Mouse (Mus musculus) ES-E14 (cell line): ENCODE measurements around the gene Schip1. TPM values are rescaled to one million over a fixed set of nuclear protein-coding genes. Genes with fewer than 3 reads are reported as not detected.

Experiments
- DNase-seq: peaks from one replicate; pipeline ENCODE4 v3.0.0-alpha.2; 2013; ENCODE audit warnings: low read depth, low spot score
- H3K27ac ChIP-seq: 2 replicates; pipeline ENCODE4 v1.5.1; 2012; ENCODE audit warnings: low read depth, mild to moderate bottlenecking, low read length, moderate library complexity, mixed read lengths; ENCODE audit not compliant: poor library complexity, insufficient read depth, severe bottlenecking
- H3K36me3 ChIP-seq: 2 replicates; pipeline ENCODE4 v1.6.1; 2012; ENCODE audit warnings: mild to moderate bottlenecking, low read length, moderate library complexity, mixed read lengths; ENCODE audit not compliant: control insufficient read depth, poor library complexity, insufficient read depth, severe bottlenecking
- H3K4me1 ChIP-seq, 2 experiments: fragments of 150-350 bp in 1 of 2; sonication (generic) in 1 of 2; 2 replicates each; pipeline ENCODE4 v1.6.1; 2012; ENCODE audit warnings: low read length in 2 of 2, mild to moderate bottlenecking in 1 of 2, mixed read lengths in 1 of 2; ENCODE audit not compliant: control insufficient read depth in 2 of 2, insufficient read depth in 2 of 2, poor library complexity in 1 of 2
- H3K4me3 ChIP-seq, 2 experiments: fragments of 150-350 bp in 1 of 2; sonication (generic) in 1 of 2; 2 replicates each; pipeline ENCODE4 v1.5.1; 2012; ENCODE audit warnings: low read length in 2 of 2, low read depth in 1 of 2, mild to moderate bottlenecking in 1 of 2, mixed read lengths in 1 of 2; ENCODE audit not compliant: insufficient read depth in 1 of 2, poor library complexity in 1 of 2, severe bottlenecking in 1 of 2
- H3K9ac ChIP-seq: 2 replicates; pipeline ENCODE4 v1.6.1; 2012; ENCODE audit warnings: low read depth, mild to moderate bottlenecking, low read length, mixed read lengths; ENCODE audit not compliant: poor library complexity, insufficient read depth, severe bottlenecking
- H3K9me3 ChIP-seq: fragments of 150-350 bp; sonication (generic); 2 replicates; pipeline ENCODE4 v1.6.1; 2012; ENCODE audit warnings: low read depth, mild to moderate bottlenecking, low read length; ENCODE audit not compliant: control insufficient read depth, insufficient read depth
- CHD2 ChIP-seq: IDR thresholded peaks from 2 replicates; pipeline ENCODE4 v1.6.1; 2014; ENCODE audit warnings: mild to moderate bottlenecking, low read depth, low read length, inconsistent platforms
- HCFC1 ChIP-seq: IDR thresholded peaks from 2 replicates; pipeline ENCODE4 v1.6.1; 2012; ENCODE audit warnings: low read length, inconsistent platforms, borderline replicate concordance; ENCODE audit not compliant: insufficient read depth
- MAFK ChIP-seq: IDR thresholded peaks from 2 replicates; pipeline ENCODE4 v1.6.1; 2014; ENCODE audit warnings: mild to moderate bottlenecking, low read depth, low read length, inconsistent platforms; ENCODE audit not compliant: insufficient read depth
- ZC3H11A ChIP-seq: IDR thresholded peaks from 2 replicates; pipeline ENCODE4 v1.6.1; 2012; ENCODE audit warnings: low read depth, mild to moderate bottlenecking, inconsistent platforms, low read length, borderline replicate concordance
- ZNF384 ChIP-seq: IDR thresholded peaks from 2 replicates; pipeline ENCODE4 v1.6.1; 2012; ENCODE audit warnings: low read depth, low read length, inconsistent platforms
- in situ Hi-C, 2 experiments: fragments of 600-800 bp; cut with MboI; formaldehyde crosslinking; loops; one replicate each; pipeline ENCODE4 v1.15.1; 2025; ENCODE audit warnings: low sequenced_read_pairs in 2 of 2, inconsistent platforms in 1 of 2; ENCODE audit not compliant: unreplicated experiment in 2 of 2
- total RNA-seq: library from RNA; depleted of rRNA; stranded (reverse); fragments of 300-350 nt; gene quantifications from 2 replicates; pipeline ENCODE4 v1.2.3, GENCODE M21; 2012

Schip1 gene
- total RNA-seq, 1 experiment = 38.3 TPM

DNA sequence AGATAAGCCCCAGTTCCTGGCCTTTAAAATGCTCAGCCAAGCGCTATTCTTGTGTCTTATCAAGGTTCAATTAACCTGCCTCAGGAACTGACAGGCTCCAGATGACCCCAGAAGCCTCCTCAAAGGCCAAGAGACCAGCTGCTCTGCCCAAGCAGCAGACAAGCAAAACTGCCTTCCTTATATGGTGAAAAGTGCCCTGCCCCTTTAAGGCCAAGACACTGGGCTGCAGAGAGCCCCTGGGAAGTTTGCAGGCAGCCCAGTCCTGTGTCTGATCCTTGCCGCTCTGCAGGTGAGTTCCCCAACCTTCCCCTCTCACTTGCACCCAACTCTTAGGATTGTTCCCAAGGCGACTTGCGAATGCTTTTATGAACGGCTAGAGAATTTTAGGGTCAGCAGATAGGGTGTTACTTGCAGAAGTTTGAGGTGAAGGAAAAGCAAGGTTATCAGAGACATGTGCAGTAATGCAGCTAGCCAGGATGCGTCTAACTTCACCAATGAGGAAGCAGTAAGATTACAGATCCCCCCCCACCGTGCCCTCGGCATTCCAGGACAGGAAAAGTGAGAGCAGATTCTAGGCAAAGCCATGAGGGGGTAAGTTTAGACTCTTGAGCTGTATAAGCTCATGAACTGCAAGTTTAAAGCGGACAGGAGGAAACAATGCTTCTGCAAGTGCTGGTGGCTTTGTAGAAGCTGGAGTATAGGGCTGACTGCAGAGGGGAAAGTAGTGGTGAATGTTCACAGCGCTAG is 403.5 kb downstream of the Schip1 start:
- peaks cover 0 to 6% of the 10 kb centered on the region in 2 experiments; a peak in 2 of 4 replicates for H3K4me1 ChIP-seq
- H3K9me3 ChIP-seq = no peaks in the 10 kb centered on the region
- no peak for DNase-seq
- TF ChIP-seq ZC3H11A (no peak), ZNF384 (no peak), MAFK (no peak)
- H3K9ac ChIP-seq = peak overlapping the region; percentile 24; the same call in 1 of the 2 replicates
- H3K36me3 ChIP-seq = no peaks in the 10 kb centered on the region
- H3K4me3 ChIP-seq = peak overlapping the region; percentile 47 to 55
- in situ Hi-C loops = no loop called here
- H3K27ac ChIP-seq = no peak overlapping the region

DNA sequence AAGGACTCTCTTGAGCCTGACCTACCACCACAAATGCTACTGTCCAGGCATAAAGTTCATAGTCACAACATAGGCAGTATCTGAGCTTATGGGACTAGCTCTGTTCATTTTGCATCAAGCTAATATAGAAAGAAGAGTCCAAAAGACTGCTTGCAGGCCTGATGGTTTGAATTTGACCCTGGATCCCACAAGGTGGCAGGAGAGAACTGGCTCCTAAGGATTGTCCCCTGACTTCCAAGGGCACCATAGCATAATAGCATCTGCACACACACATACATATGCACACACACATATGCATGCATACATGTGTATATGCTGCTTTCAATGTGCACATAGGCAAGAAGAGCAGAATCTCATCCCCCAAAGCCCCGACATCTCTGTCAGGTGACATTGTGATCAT is 405.0 kb downstream of the Schip1 start:
- Histone ChIP-seq H3K4me3 (no peak overlapping the region), H3K9ac (no peak overlapping the region), H3K36me3 (no peaks in the 10 kb centered on the region), H3K27ac (no peak overlapping the region), H3K4me1 (peaks cover 0 to 6% of the 10 kb centered on the region in 2 experiments; a peak in 3 of 4 replicates), H3K9me3 (no peaks in the 10 kb centered on the region)
- TF ChIP-seq CHD2 (no peak), ZNF384 (no peak), MAFK (no peak), ZC3H11A (no peak), HCFC1 (no peak)
- in situ Hi-C loops = no loop called here
- no peak for DNase-seq

DNA sequence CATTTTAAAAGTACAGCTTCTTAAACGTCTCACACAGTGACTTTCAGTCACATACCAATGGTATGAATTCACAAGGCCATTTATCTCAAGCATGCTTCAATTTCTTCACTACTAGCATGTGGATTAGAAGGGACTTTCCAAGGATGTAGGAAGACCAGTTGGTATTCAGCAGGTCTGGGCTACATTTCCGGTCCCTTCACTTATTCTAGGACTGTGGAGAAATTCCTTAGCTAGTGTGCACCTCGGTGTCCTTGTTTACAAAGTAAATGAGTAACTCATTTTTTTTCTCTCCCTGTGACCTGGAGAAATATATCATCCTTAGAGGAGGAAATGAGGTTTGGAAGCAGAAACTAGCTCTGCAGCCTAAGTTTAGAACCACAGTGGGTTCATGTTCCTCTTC is 405.5 kb downstream of the Schip1 start:
- no peaks in the 10 kb centered on the region for H3K9me3 ChIP-seq
- in situ Hi-C loops = no loop called here
- no peak for TF ChIP-seq HCFC1
- no peak for TF ChIP-seq MAFK
- no peak for TF ChIP-seq ZNF384
- TF ChIP-seq ZC3H11A = no peak
- no peak for TF ChIP-seq CHD2
- no peaks in the 10 kb centered on the region for H3K36me3 ChIP-seq
- H3K4me3 ChIP-seq = no peak overlapping the region
- H3K27ac ChIP-seq = no peak overlapping the region
- H3K4me1 ChIP-seq = peaks cover 0 to 6% of the 10 kb centered on the region in 2 experiments; a peak in 3 of 4 replicates
- DNase-seq = no peak
- H3K9ac ChIP-seq = no peak overlapping the region

DNA sequence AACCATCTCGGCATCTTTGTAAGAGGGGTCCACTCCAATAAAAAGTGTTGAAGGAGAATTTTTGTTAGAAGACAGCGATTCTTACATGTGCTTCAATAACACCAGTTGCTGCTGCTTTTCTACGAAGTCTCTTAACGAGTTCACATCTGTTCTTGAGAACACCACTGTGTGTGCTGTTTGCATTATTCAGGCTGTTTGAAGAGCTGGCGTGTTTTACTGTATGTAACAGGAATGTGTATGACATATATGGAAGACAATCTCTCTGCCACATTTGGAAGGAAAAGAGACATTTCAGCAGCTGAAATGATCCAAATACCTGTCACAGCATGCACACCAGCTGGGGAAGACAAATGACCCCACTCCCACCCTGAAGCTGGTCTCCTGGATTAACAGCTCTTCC is 406.0 kb downstream of the Schip1 start:
- in situ Hi-C loops = no loop called here
- H3K9ac ChIP-seq = no peak overlapping the region
- no peaks in the 10 kb centered on the region for H3K9me3 ChIP-seq
- no peak overlapping the region for H3K4me3 ChIP-seq
- no peak overlapping the region for H3K27ac ChIP-seq
- DNase-seq = no peak
- TF ChIP-seq CHD2 (no peak), HCFC1 (no peak), ZNF384 (no peak), ZC3H11A (no peak), MAFK (no peak)
- no peaks in the 10 kb centered on the region for H3K36me3 ChIP-seq
- H3K4me1 ChIP-seq = peaks cover 0 to 10% of the 10 kb centered on the region in 2 experiments; a peak in 3 of 4 replicates
